Mouse (Mus musculus) intestine, embryonic 16.5 days (tissue): ENCODE results near the gene Tubg1. TPM values are rescaled to one million over a fixed set of nuclear protein-coding genes. Genes with fewer than 3 reads are reported as not detected.
"Not testable (repeated sequence)": the region's sequence is repeated elsewhere in the genome, so short reads cannot be mapped to it uniquely, and the experiment has no call there.

ENCODE experiments used
- ATAC-seq: fragments of 200-750 bp; cut with Nextera tagmentation; 2 replicates; pipeline ENCODE4 v1.8.0; 2017; ENCODE audit warnings: moderate TSS enrichment, moderate library complexity
- H3K27ac ChIP-seq: fragments of 300-500 bp; sonication (generic); 2 replicates; pipeline ENCODE4 v1.5.1; 2014; ENCODE audit warnings: mild to moderate bottlenecking, low read length
- H3K27me3 ChIP-seq: fragments of 300-500 bp; sonication (generic); replicated peaks from 2 replicates; pipeline ENCODE4 v1.6.1; 2014; ENCODE audit warnings: low read length, control low read depth, mixed read lengths; ENCODE audit not compliant: control insufficient read depth, insufficient read depth
- H3K36me3 ChIP-seq: fragments of 300-500 bp; sonication (generic); 2 replicates; pipeline ENCODE4 v1.6.1; 2014; ENCODE audit warnings: low read length, control low read depth; ENCODE audit not compliant: control insufficient read depth, insufficient read depth
- H3K4me1 ChIP-seq: fragments of 300-500 bp; sonication (generic); 2 replicates; pipeline ENCODE4 v1.6.1; 2014; ENCODE audit warnings: low read length, control low read depth, mixed read lengths; ENCODE audit not compliant: control insufficient read depth, insufficient read depth
- H3K4me2 ChIP-seq: fragments of 300-500 bp; sonication (generic); 2 replicates; pipeline ENCODE4 v1.6.1; 2014; ENCODE audit warnings: low read depth, low read length, control low read depth
- H3K4me3 ChIP-seq: fragments of 300-500 bp; sonication (generic); 2 replicates; pipeline ENCODE4 v1.5.1; 2014; ENCODE audit warnings: mild to moderate bottlenecking, low read length
- H3K9ac ChIP-seq: fragments of 300-500 bp; sonication (generic); 2 replicates; pipeline ENCODE4 v1.6.1; 2014; ENCODE audit warnings: low read depth, low read length
- H3K9me3 ChIP-seq: fragments of 300-500 bp; sonication (generic); 2 replicates; pipeline ENCODE4 v1.6.1; 2016; ENCODE audit warnings: low read length, control low read depth; ENCODE audit not compliant: control insufficient read depth
- WGBS: fragments of 180-500 bp; shearing (Covaris S2); extraction: QIAGEN DNeasy Blood & Tissue Kit; methylation state at CpG from one replicate; pipeline ENCODE4 v1.1.7; 2014; 5-methylcytosine and 5-hydroxymethylcytosine counted together
- polyA plus RNA-seq: library from polyadenylated mRNA; unstranded; fragments of >200 nt; fragmentation: Nextera tagmentation; extraction: Ambion mirVana; gene quantifications from 2 replicates; pipeline ENCODE4 v1.2.1, GENCODE M21; 2015

Gene Tubg1
- polyA plus RNA-seq, 1 experiment from 2014 or later, result 56.3 TPM

DNA sequence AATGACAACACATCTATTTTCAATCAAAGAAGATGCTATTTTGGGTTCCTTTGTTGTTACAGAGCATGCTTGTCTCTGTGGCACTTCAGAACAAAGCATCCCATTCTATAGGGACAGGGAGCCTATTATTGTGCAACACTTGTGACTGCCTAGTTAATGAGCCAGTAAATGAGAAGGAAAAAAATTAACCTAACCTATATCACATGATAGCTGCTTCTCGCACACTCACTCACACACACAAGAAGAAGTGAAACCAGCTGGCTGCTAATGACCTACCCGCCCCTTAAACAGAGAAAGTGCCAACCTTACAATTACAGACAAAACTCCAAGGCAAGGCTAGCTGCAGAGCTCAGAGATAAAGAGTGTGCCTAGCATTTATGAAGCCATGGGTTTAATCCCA lies 4.2 kb upstream of the Tubg1 start:
- Histone ChIP-seq H3K4me2 (no peak overlapping the region), H3K9ac (no peak overlapping the region), H3K27me3 (no peaks in the 10 kb centered on the region), H3K27ac (no peak overlapping the region), H3K9me3 (no peaks in the 10 kb centered on the region), H3K36me3 (0 out of 2 replicates have a peak, but pooled peaks cover 3% of the 10 kb centered on the region), H3K4me3 (no peak overlapping the region), H3K4me1 (peaks cover 14% of the 10 kb centered on the region)
- 65% methylated on average over 2 of the region's 2 CpGs for WGBS
- no peak for ATAC-seq

DNA sequence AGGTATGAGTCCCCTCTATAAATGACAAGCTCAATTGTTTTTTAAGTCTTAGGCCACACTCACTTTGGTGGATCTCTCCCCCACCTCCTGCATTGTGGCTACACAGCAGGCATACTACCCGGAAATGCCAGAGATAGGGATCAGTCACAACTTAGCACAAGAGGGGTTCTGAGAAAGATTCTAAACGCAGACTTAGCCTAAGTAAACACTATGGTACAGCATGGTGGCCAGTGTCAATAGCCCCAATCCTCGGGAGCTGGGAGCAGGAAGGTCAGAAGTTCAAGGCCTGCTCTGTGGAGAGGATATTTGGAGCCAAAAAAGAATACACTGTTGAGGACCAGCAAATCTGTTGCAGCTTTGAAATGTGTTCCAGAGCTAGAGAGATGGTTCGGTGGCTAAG lies 1.6 kb upstream of the Tubg1 start:
- H3K4me3 ChIP-seq, result peak overlapping the region; percentile 92
- 0 out of 2 replicates have a peak, but pooled peaks cover 3% of the 10 kb centered on the region for H3K36me3 ChIP-seq
- no peaks in the 10 kb centered on the region for H3K9me3 ChIP-seq
- H3K27me3 ChIP-seq, result no peaks in the 10 kb centered on the region
- WGBS, result 22% methylated on average over 4 of the region's 4 CpGs
- H3K9ac ChIP-seq, result peak overlapping the region; percentile 83
- ATAC-seq, result no peak
- H3K4me1 ChIP-seq, result peaks cover 21% of the 10 kb centered on the region
- no peak overlapping the region for H3K27ac ChIP-seq
- H3K4me2 ChIP-seq, result peak overlapping the region; percentile 69

DNA sequence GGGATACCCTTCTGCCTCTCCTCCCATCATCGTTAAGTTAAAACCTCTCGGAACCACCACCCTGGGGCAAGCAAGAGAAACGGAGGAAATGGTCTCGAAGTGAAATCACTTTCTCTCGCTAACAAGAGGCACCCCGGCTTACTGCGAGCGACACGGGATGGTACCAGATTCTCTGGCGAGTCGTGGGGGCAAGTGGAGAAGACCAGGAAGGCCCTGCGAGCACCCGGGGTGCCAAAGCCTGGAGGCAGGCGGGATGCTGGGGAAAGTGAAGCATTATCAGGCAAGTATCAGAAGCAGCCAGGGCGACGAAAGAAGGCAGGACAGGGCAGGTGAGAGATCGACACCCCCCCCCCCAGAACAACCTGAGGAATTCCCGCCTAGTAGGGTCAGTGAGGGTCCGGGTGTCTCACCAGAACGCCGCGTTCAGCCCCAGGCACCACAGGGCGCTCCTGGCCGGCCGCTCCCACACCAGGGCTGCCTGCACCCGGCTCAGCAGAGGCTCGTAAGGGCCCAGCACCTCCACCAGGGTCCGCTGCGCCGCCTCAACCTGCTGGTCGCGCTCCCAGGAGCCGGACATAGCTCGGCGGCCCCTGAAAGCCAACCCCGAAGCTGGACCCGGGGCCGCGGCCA lies 492 bp upstream of the Tubg1 start:
- H3K4me1 ChIP-seq, result peaks cover 21% of the 10 kb centered on the region
- peak overlapping the region; percentile 83 for H3K9ac ChIP-seq
- WGBS, result under 1% methylated on average over 39 of the region's 39 CpGs
- H3K36me3 ChIP-seq, result 0 out of 2 replicates have a peak, but pooled peaks cover 3% of the 10 kb centered on the region
- peak overlapping the region; percentile 92 for H3K4me3 ChIP-seq
- no peaks in the 10 kb centered on the region for H3K27me3 ChIP-seq
- peak; percentile 83 for ATAC-seq
- H3K9me3 ChIP-seq, result no peaks in the 10 kb centered on the region
- H3K4me2 ChIP-seq, result peak overlapping the region; percentile 69
- H3K27ac ChIP-seq, result peak overlapping the region; percentile 74

DNA sequence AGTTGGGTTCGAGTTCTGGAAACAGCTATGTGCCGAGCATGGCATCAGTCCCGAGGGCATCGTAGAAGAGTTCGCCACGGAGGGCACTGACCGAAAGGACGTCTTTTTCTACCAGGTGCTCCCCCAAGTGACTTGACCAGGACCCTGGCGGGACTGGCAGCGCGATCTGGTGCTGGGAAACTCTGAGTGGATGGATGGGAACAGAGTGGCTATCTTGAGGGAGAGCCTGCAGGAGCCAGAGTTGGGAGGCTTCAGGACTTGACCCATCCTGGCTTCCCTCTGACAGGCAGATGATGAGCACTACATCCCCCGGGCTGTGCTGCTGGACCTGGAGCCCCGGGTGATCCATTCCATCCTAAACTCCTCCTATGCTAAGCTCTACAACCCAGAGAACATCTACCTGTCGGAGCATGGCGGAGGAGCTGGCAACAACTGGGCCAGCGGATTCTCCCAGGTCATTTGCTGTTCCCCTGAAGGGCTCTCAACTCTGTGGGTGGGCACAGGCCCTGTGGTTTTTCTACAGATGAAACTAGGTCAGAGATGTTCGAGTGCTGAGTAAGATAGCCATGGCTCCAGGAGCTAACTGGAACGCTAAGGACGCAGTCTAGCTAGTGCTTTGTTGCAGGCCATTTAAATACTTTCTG lies 929 bp downstream of the Tubg1 start:
- Histone ChIP-seq H3K4me3 (peak overlapping the region; percentile 92), H3K27ac (peak overlapping the region; percentile 87), H3K4me2 (peak overlapping the region; percentile 98), H3K9me3 (no peaks in the 10 kb centered on the region), H3K4me1 (peaks cover 21% of the 10 kb centered on the region), H3K27me3 (no peaks in the 10 kb centered on the region), H3K9ac (peak overlapping the region; percentile 83), H3K36me3 (0 out of 2 replicates have a peak, but pooled peaks cover 3% of the 10 kb centered on the region)
- WGBS, result 20% methylated on average over 19 of the region's 19 CpGs
- ATAC-seq, result no peak

DNA sequence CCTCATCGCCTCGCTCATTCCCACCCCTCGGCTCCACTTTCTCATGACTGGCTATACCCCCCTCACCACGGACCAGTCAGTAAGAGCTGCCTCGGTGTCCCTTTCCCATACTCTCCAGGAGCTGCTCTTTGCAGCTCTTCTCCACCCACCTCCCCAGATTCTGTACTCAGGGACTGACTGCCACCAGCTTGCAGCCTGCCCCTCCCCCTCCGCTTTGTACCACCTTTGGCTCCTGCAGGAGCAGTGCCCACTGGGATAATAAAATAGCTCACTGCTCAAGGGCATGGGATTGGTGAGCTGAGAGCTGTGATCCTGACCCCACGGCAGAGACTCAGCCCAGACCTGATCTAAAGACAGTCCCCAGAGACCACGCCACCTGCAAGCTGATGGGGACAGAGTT lies 4.8 kb downstream of the Tubg1 start:
- H3K9ac ChIP-seq, result not testable (repeated sequence)
- WGBS, result 93% methylated on average over 8 of the region's 8 CpGs

DNA sequence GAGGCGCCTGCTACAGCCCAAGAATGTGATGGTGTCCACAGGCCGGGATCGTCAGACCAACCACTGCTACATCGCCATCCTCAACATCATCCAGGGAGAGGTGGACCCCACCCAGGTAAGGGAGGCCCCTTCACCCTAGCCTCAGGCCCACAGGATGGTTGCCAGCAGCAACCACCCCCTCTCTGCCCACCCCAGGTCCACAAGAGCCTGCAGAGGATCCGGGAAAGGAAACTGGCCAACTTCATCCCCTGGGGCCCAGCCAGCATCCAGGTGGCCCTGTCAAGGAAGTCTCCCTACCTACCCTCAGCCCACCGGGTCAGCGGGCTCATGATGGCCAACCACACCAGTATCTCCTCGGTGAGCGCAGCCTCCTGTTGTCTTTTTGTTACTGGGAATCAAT lies 5.3 kb downstream of the Tubg1 start:
- H3K4me1 ChIP-seq, result peaks cover 11% of the 10 kb centered on the region
- H3K9ac ChIP-seq, H3K27me3 ChIP-seq, H3K4me2 ChIP-seq, H3K27ac ChIP-seq, H3K36me3 ChIP-seq, H3K4me3 ChIP-seq, ATAC-seq, H3K9me3 ChIP-seq: not testable (repeated sequence)
- 94% methylated on average over 7 of the region's 9 CpGs for WGBS

More for the DNA sequence above, 4.8 kb downstream of the Tubg1 start:
- not testable (repeated sequence) for H3K27me3 ChIP-seq, H3K4me3 ChIP-seq, H3K9me3 ChIP-seq, H3K27ac ChIP-seq, H3K36me3 ChIP-seq, ATAC-seq, H3K4me2 ChIP-seq
- H3K4me1 ChIP-seq, result peaks cover 10% of the 10 kb centered on the region

DNA sequence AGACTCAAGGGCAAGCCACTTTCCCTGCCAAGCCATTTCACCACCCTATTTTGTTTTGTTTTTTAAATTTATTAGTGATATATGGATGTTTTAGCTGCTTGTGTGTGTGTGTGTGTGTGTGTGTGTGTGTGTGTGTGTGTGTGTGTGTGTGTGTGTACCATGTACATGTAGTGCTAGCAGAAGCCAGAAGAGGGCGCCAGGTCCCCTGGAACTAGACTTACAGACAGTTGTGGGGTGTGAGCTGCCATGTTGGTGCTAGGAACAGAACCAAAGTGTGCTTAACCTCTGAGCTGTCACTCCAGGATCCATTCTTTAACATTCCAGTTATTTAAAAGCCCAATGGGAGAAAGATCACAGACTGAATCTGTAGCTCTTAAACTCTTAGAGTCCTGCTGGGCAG lies 7.3 kb downstream of the Tubg1 start:
- 86% methylated on average over 1 of the region's 1 CpGs for WGBS
- no peak overlapping the region for H3K27ac ChIP-seq
- no peak overlapping the region for H3K4me2 ChIP-seq
- ATAC-seq, result no peak
- H3K27me3 ChIP-seq, result no peaks in the 10 kb centered on the region
- H3K9ac ChIP-seq, result no peak overlapping the region
- no peaks in the 10 kb centered on the region; the same call in 1 of the 2 replicates for H3K9me3 ChIP-seq
- peaks cover 7% of the 10 kb centered on the region; the same call in 1 of the 2 replicates for H3K36me3 ChIP-seq
- H3K4me3 ChIP-seq, result no peak overlapping the region
- H3K4me1 ChIP-seq, result peaks cover 3% of the 10 kb centered on the region; the same call in 1 of the 2 replicates

DNA sequence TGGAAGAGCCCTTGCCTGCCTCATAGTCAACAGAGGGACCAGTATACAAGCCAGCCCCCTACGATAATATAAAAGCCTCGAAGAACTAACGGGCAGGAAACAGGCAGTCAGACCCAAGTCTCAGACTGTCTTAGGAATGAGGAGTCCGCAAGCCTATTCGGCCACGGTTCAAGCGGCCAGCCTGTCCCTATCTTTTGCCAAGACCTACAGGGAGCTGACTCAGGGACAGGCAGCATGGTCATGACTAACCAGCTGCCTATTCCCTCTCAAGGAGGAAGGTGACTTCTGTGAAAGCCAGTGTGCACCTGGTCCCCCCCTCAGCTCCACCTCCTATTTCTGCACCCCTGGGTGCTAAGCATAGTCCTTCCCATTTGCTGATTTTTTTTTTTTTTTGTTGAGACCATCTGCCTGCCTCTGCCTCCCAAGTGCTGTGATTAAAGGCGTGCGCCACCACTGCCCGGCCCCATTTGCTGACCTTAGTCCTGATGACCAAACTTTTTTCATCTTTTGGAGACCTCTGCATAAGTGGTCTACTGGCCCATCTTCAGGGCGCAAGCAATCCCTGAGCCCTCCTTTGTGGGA lies 9.3 kb downstream of the Tubg1 start:
- WGBS, result 86% methylated on average over 11 of the region's 11 CpGs
- H3K9ac ChIP-seq, result no peak overlapping the region
- ATAC-seq, result no peak
- no peaks in the 10 kb centered on the region; the same call in 1 of the 2 replicates for H3K9me3 ChIP-seq
- no peak overlapping the region for H3K4me2 ChIP-seq
- H3K4me1 ChIP-seq, result peaks cover 3% of the 10 kb centered on the region; the same call in 1 of the 2 replicates
- no peak overlapping the region for H3K27ac ChIP-seq
- H3K36me3 ChIP-seq, result peaks cover 7% of the 10 kb centered on the region; the same call in 1 of the 2 replicates
- no peak overlapping the region for H3K4me3 ChIP-seq
- H3K27me3 ChIP-seq, result no peaks in the 10 kb centered on the region

DNA sequence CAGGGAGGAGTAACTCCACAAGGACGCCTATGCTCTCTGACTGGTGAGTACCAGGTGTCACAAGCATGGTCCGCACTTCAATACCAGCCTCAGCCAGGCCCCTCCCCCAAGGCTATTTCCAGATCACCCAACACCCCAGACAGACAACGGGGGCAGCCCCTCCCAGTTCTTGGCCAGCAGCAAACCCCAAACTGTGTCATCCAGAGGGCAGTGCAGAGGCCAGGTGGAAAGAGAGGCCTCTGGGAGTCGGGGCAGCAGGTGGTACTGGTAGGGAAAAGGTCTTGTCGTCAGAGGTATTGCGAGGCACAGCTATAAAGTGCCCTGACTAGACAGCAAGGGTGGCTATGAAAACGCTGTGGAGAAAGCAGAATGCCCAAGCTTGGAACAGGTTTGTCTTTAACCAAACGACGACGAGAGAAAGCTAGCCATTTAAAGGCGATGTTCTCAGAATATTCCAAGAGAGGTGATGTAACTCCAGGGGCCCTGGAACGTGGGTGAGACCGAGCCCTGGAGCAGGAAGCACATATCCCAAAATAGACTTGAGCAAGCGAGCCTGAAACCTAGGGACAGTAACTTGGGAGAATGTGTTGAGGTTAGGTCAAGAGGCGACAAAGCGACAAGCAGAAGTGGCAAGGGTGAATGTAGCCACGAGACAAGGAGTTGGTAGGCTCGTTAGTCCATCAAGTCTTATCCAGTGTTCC lies 10.5 kb downstream of the Tubg1 start:
- no peaks in the 10 kb centered on the region; the same call in 1 of the 2 replicates for H3K9me3 ChIP-seq
- H3K4me1 ChIP-seq, result peaks cover 3% of the 10 kb centered on the region; the same call in 1 of the 2 replicates
- no peak overlapping the region for H3K4me3 ChIP-seq
- ATAC-seq, result peak; percentile 48
- H3K4me2 ChIP-seq, result no peak overlapping the region
- peaks cover 7% of the 10 kb centered on the region; the same call in 1 of the 2 replicates for H3K36me3 ChIP-seq
- H3K27ac ChIP-seq, result no peak overlapping the region
- no peaks in the 10 kb centered on the region for H3K27me3 ChIP-seq
- peak overlapping the region; percentile 40; the same call in 1 of the 2 replicates for H3K9ac ChIP-seq
- 38% methylated on average over 18 of the region's 18 CpGs for WGBS
